Mouse (Mus musculus): ENCODE results near the gene 9130008F23Rik. TPM values are rescaled to one million over a fixed set of nuclear protein-coding genes. Genes with fewer than 3 reads are reported as not detected.

9130008F23Rik gene
- total RNA-seq, 2 experiments from 2014 or later, result 0.28 TPM; not detected in 1

DNA sequence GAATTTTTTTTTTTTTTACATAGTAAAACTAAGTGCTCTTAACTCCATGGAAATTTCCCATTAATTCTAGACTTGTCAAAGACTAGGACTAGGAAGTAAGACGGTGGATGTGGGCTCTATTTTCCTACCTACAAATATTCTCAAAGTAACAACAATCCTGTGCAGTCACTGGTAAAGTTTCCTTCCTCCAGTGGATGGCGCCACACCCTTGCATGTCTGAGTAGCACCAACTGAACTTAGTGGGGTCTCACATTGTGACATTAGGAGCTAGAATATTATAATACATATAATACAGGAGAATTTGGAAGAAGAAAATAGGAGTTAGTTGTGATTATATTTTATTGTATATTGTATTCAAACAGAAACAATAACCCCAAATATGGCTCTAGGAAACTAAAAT lies 48.5 kb downstream of the 9130008F23Rik start:
- no peak for DNase-seq (ENCODE audit: low spot score in 2 of 2)

Other genes with a start within 250 kb of the 9130008F23Rik start
- gene Esp3, start 248.5 kb downstream of the 9130008F23Rik start, total RNA-seq (2021), result not detected
- gene Esp1, start 153.4 kb downstream of the 9130008F23Rik start, total RNA-seq (2021), result not detected
- gene Crisp2, start 73.6 kb downstream of the 9130008F23Rik start, total RNA-seq (2021), result not detected
- gene Rhag, start 69.4 kb downstream of the 9130008F23Rik start, total RNA-seq (2021), result not detected
- not detected for gene Glyatl3, start 33.8 kb upstream of the 9130008F23Rik start, total RNA-seq (2021)
- 10 to 100 TPM; 39.9 to 46.2 TPM for gene Mut, start 54.1 kb upstream of the 9130008F23Rik start, total RNA-seq (2021)
- gene Cenpq, start 54.5 kb upstream of the 9130008F23Rik start, total RNA-seq (2021), result 1 to 10 TPM; 4.3 to 4.7 TPM

Measured in layer of hippocampus, postnatal 14 days (tissue).